Mouse (Mus musculus): ENCODE data around the gene Rgp1.

The Rgp1 gene

GRCm38 (mm10) chr4:43598650-43599380 is 20.3 kb downstream of the Rgp1 start:
- DNase-seq = no peak

- no peak for DNase-seq
These were observed 21.9 kb downstream of the Rgp1 start for GRCm38 (mm10) chr4:43600195-43600934.

GRCm38 (mm10) chr4:43604099-43604498 is 25.6 kb downstream of the Rgp1 start:
- DNase-seq = no peak

- DNase-seq = no peak
These were observed 26.5 kb downstream of the Rgp1 start for GRCm38 (mm10) chr4:43604751-43605685.

- DNase-seq = no peak
These were observed 34.0 kb downstream of the Rgp1 start for GRCm38 (mm10) chr4:43612534-43612933.

GRCm38 (mm10) chr4:43613060-43613730 is 34.7 kb downstream of the Rgp1 start:
- no peak for DNase-seq

GRCm38 (mm10) chr4:43620146-43620778 is 41.7 kb downstream of the Rgp1 start:
- DNase-seq = no peak

GRCm38 (mm10) chr4:43629106-43629817 is 50.7 kb downstream of the Rgp1 start:
- no peak for DNase-seq

- DNase-seq = peak; percentile 87
These were observed 51.6 kb downstream of the Rgp1 start for GRCm38 (mm10) chr4:43630030-43630581.

- no peak for DNase-seq
These were observed 52.1 kb downstream of the Rgp1 start for GRCm38 (mm10) chr4:43630671-43631045.

- DNase-seq = peak; percentile 60
These were observed 52.8 kb downstream of the Rgp1 start, which contains the start of gene Npr2 for GRCm38 (mm10) chr4:43631046-43631955. TSS of gene Npr2 (plus strand) at chr4:43631935.

- DNase-seq = peak; percentile 58
These were observed 53.7 kb downstream of the Rgp1 start for GRCm38 (mm10) chr4:43631956-43632920.

- DNase-seq = no peak
These were observed 54.8 kb downstream of the Rgp1 start for GRCm38 (mm10) chr4:43633296-43633695.

GRCm38 (mm10) chr4:43633736-43634135 is 55.2 kb downstream of the Rgp1 start:
- DNase-seq = no peak

GRCm38 (mm10) chr4:43634621-43635374 is 56.3 kb downstream of the Rgp1 start:
- DNase-seq = no peak

GRCm38 (mm10) chr4:43636751-43637150 is 58.2 kb downstream of the Rgp1 start:
- DNase-seq = no peak

Data from cerebellum, adult 11 months (tissue).